24 mouse cellular contexts compared by ENCODE assay signal in genomic region chr16:88744750-88745340, GRCm38 (mm10). TPM values are rescaled to one million over a fixed set of nuclear protein-coding genes. Genes with fewer than 3 reads are reported as not detected.
DNase-seq lines count a peak whose midpoint lies in the region; ATAC-seq and TF ChIP-seq lines count a peak whose summit lies in the region.
"Had no signal": no experiment of that assay in that cellular context is flagged by ENCODE, and none has a peak within 500 bp of the region (broad histone marks: within the 10 kb centered on the region; RNA-seq: fewer than 3 reads in every experiment).

No protein-coding gene starts in this region.

- no peaks in the 10 kb centered on the region for H3K27me3 ChIP-seq in forebrain, embryonic 14.5 days (replicated peaks; ENCODE audit: control insufficient read depth, insufficient read depth, low read length)
- H3K27me3 ChIP-seq in forebrain, embryonic 16.5 days (replicated peaks; ENCODE audit: control insufficient read depth, insufficient read depth, low read length): no peaks in the 10 kb centered on the region
- no peaks in the 10 kb centered on the region for H3K27me3 ChIP-seq in liver, adult 2 months (ENCODE audit: control insufficient read depth, insufficient read depth, low read length)
- H3K27me3 ChIP-seq in liver, embryonic 11.5 days (replicated peaks; ENCODE audit: control insufficient read depth, insufficient read depth, low read length): no peaks in the 10 kb centered on the region
- H3K27me3 ChIP-seq: neural tube, embryonic 13.5 days had no signal

- H3K9ac ChIP-seq in forebrain, embryonic 14.5 days (ENCODE audit: low read length): no peak overlapping the region
- H3K9ac ChIP-seq in forebrain, embryonic 16.5 days (replicated peaks; ENCODE audit: low read depth, low read length): no peak overlapping the region
- H3K9ac ChIP-seq in liver, adult 2 months (ENCODE audit: low read depth, low read length): no peak overlapping the region
- H3K9ac ChIP-seq in liver, embryonic 11.5 days (ENCODE audit: low read depth, low read length): no peak overlapping the region
- H3K9ac ChIP-seq: hindbrain, embryonic 14.5 days; neural tube, embryonic 13.5 days had no signal

- WGBS in forebrain, embryonic 14.5 days: 83% methylated on average over 4 of the region's 4 CpGs
- WGBS in forebrain, embryonic 16.5 days: 74% methylated on average over 4 of the region's 4 CpGs
- WGBS in liver, adult 2 months: 76% methylated on average over 4 of the region's 4 CpGs
- WGBS in liver, embryonic 11.5 days: 72% methylated on average over 4 of the region's 4 CpGs

- H3K4me3 ChIP-seq in forebrain, embryonic 14.5 days (ENCODE audit: low read depth, low read length): no peak overlapping the region
- no peak overlapping the region for H3K4me3 ChIP-seq in forebrain, embryonic 16.5 days (replicated peaks; ENCODE audit: low read length)
- no peak overlapping the region for H3K4me3 ChIP-seq in liver, adult 2 months (ENCODE audit: insufficient read depth, low read depth, low read length)
- no peak overlapping the region for H3K4me3 ChIP-seq in liver, embryonic 11.5 days (ENCODE audit: low read depth, low read length)
- H3K4me3 ChIP-seq: forebrain, embryonic 10.5 days; neural tube, embryonic 13.5 days had no signal

- no peaks in the 10 kb centered on the region for H3K4me1 ChIP-seq in forebrain, embryonic 14.5 days (ENCODE audit: control insufficient read depth, insufficient read depth, low read length)
- no peaks in the 10 kb centered on the region for H3K4me1 ChIP-seq in forebrain, embryonic 16.5 days (replicated peaks; ENCODE audit: control insufficient read depth, insufficient read depth, low read length)
- H3K4me1 ChIP-seq in liver, adult 2 months (ENCODE audit: control insufficient read depth, insufficient read depth, low read length): no peaks in the 10 kb centered on the region
- no peaks in the 10 kb centered on the region for H3K4me1 ChIP-seq in liver, embryonic 11.5 days (replicated peaks; ENCODE audit: control insufficient read depth, insufficient read depth, low read length)
- H3K4me1 ChIP-seq: forebrain, embryonic 10.5 days; neural tube, embryonic 13.5 days had no signal

- H3K4me2 ChIP-seq in forebrain, embryonic 14.5 days (ENCODE audit: low read length): no peak overlapping the region
- no peak overlapping the region for H3K4me2 ChIP-seq in forebrain, embryonic 16.5 days (ENCODE audit: low read length)
- H3K4me2 ChIP-seq in liver, embryonic 11.5 days: no peak overlapping the region
- H3K4me2 ChIP-seq: hindbrain, embryonic 14.5 days; neural tube, embryonic 13.5 days had no signal

- TF ChIP-seq CTCF in liver, adult 2 months (IDR thresholded peaks at IDR 0.05; ENCODE audit: low read depth, low read length): no peak

- H3K79me2 ChIP-seq in liver, adult 2 months (ENCODE audit: control insufficient read depth, insufficient read depth, low read length): no peaks in the 10 kb centered on the region

- intact Hi-C loops in heart, postnatal 36 days (cut with DNase I): no loop called here

- no peak for ATAC-seq in forebrain, embryonic 14.5 days
- ATAC-seq in forebrain, embryonic 16.5 days: no peak
- no peak for ATAC-seq in liver, embryonic 11.5 days (replicated peaks; ENCODE audit: low FRiP score)

- no peak for TF ChIP-seq POLR2A in liver, adult 2 months (IDR thresholded peaks at IDR 0.05; ENCODE audit: extremely low read depth, insufficient read depth, low read length)

- H3K36me3 ChIP-seq in forebrain, embryonic 14.5 days (ENCODE audit: control insufficient read depth, insufficient read depth, low read length): no peaks in the 10 kb centered on the region
- H3K36me3 ChIP-seq in forebrain, embryonic 16.5 days (ENCODE audit: control insufficient read depth, insufficient read depth): no peaks in the 10 kb centered on the region
- no peaks in the 10 kb centered on the region for H3K36me3 ChIP-seq in liver, adult 2 months (ENCODE audit: control insufficient read depth, insufficient read depth, low read length)
- no peaks in the 10 kb centered on the region for H3K36me3 ChIP-seq in liver, embryonic 11.5 days (ENCODE audit: control insufficient read depth, insufficient read depth, low read length)
- H3K36me3 ChIP-seq: forebrain, embryonic 10.5 days; neural tube, embryonic 13.5 days had no signal

- peak; percentile 13 for DNase-seq in forebrain, embryonic 14.5 days (ENCODE audit: low spot score)
- peak; percentile 9 for DNase-seq in liver, adult 2 months (ENCODE audit: extremely low read depth, low read depth, low spot score)
- DNase-seq in liver, embryonic 11.5 days (ENCODE audit: low spot score): no peak
- peak; percentile 5 for DNase-seq in brain, adult 2 months (ENCODE audit: low read depth, low spot score)
- DNase-seq in lung, postnatal 36 days: peak; percentile 64
- DNase-seq in embryo, embryonic 9.5 days (ENCODE audit: extremely low spot score): no peak
- no peak for DNase-seq in heart, postnatal 36 days
- DNase-seq: adrenal gland, postnatal 14 days; cerebellum, postnatal 25 days; kidney, adult 9 months had no signal

- H3K9me3 ChIP-seq in forebrain, embryonic 14.5 days (replicated peaks; ENCODE audit: control insufficient read depth, low read length): no peaks in the 10 kb centered on the region
- H3K9me3 ChIP-seq in forebrain, embryonic 16.5 days (ENCODE audit: control insufficient read depth, low read length): no peaks in the 10 kb centered on the region
- no peaks in the 10 kb centered on the region for H3K9me3 ChIP-seq in liver, embryonic 11.5 days (ENCODE audit: control insufficient read depth, low read length)
- H3K9me3 ChIP-seq: forebrain, embryonic 10.5 days; neural tube, embryonic 13.5 days had no signal

- H3K27ac ChIP-seq in forebrain, embryonic 14.5 days (ENCODE audit: low read depth, low read length): no peak overlapping the region
- H3K27ac ChIP-seq in forebrain, embryonic 16.5 days (ENCODE audit: low read length): no peak overlapping the region
- H3K27ac ChIP-seq in liver, adult 2 months (replicated peaks; ENCODE audit: insufficient read depth, low read depth, low read length): no peak overlapping the region
- H3K27ac ChIP-seq in liver, embryonic 11.5 days (ENCODE audit: low read depth, low read length): no peak overlapping the region
- H3K27ac ChIP-seq: forebrain, embryonic 10.5 days; hindbrain, embryonic 14.5 days; neural tube, embryonic 13.5 days had no signal

RNA-seq across cellular contexts. Expression of gene Krtap13, which starts 6.6 kb away (rescaled TPM):
- polyA plus RNA-seq in forebrain, embryonic 14.5 days (2014; fragmentation: Nextera tagmentation; extraction: Ambion mirVana): not detected in 2 replicates
- polyA plus RNA-seq in forebrain, embryonic 16.5 days (2015; fragmentation: Nextera tagmentation; extraction: Ambion mirVana): not detected in 2 replicates
- total RNA-seq in liver, adult 2 months (2014; rRNA removed): not detected in 2 replicates
- not detected in 2 replicates for polyA plus RNA-seq in liver, adult 2 months (2012; rRNA removed)
- polyA plus RNA-seq in liver, embryonic 11.5 days (2014; fragmentation: Nextera tagmentation; extraction: Ambion mirVana): not detected in 2 replicates
- total RNA-seq in heart, postnatal 36 days (2021): not detected
- total RNA-seq: adrenal gland, postnatal 14 days; granulocyte monocyte progenitor cell, adult 5-6 weeks; layer of hippocampus, adult 8-10 months; left cerebral cortex, postnatal 10 days; monocyte, adult 5-6 weeks had no signal
- polyA plus RNA-seq: C2C12; embryonic facial prominence, embryonic 11.5 days; forebrain, embryonic 10.5 days; heart, embryonic 16.5 days; hindbrain, embryonic 14.5 days; limb, embryonic 14.5 days; lung, embryonic 16.5 days; neural tube, embryonic 13.5 days; stomach, embryonic 14.5 days had no signal

RNA-seq across cellular contexts. Expression of gene 2310034C09Rik, which starts 13.8 kb away (rescaled TPM):
- polyA plus RNA-seq in forebrain, embryonic 14.5 days (2014; fragmentation: Nextera tagmentation; extraction: Ambion mirVana): not detected in 2 replicates
- 0.45 TPM in 1 of 2 replicates, not detected in the other for polyA plus RNA-seq in forebrain, embryonic 16.5 days (2015; fragmentation: Nextera tagmentation; extraction: Ambion mirVana)
- total RNA-seq in liver, adult 2 months (2014; rRNA removed): not detected in 2 replicates
- polyA plus RNA-seq in liver, adult 2 months (2012; rRNA removed): not detected in 2 replicates
- polyA plus RNA-seq in liver, embryonic 11.5 days (2014; fragmentation: Nextera tagmentation; extraction: Ambion mirVana): not detected in 2 replicates
- total RNA-seq in heart, postnatal 36 days (2021): not detected
- total RNA-seq: adrenal gland, postnatal 14 days; granulocyte monocyte progenitor cell, adult 5-6 weeks; layer of hippocampus, adult 8-10 months; left cerebral cortex, postnatal 10 days; monocyte, adult 5-6 weeks had no signal
- polyA plus RNA-seq: C2C12; embryonic facial prominence, embryonic 11.5 days; forebrain, embryonic 10.5 days; hindbrain, embryonic 14.5 days; limb, embryonic 14.5 days; lung, embryonic 16.5 days; neural tube, embryonic 13.5 days; stomach, embryonic 14.5 days had no signal

RNA-seq across cellular contexts. Expression of gene Krtap13-1, which starts 16.2 kb away (rescaled TPM):
- not detected in 2 replicates for polyA plus RNA-seq in forebrain, embryonic 14.5 days (2014; fragmentation: Nextera tagmentation; extraction: Ambion mirVana)
- not detected in 2 replicates for polyA plus RNA-seq in forebrain, embryonic 16.5 days (2015; fragmentation: Nextera tagmentation; extraction: Ambion mirVana)
- total RNA-seq in liver, adult 2 months (2014; rRNA removed): not detected in 2 replicates
- not detected in 2 replicates for polyA plus RNA-seq in liver, adult 2 months (2012; rRNA removed)
- not detected in 2 replicates for polyA plus RNA-seq in liver, embryonic 11.5 days (2014; fragmentation: Nextera tagmentation; extraction: Ambion mirVana)
- not detected for total RNA-seq in heart, postnatal 36 days (2021)
- total RNA-seq: adrenal gland, postnatal 14 days; granulocyte monocyte progenitor cell, adult 5-6 weeks; layer of hippocampus, adult 8-10 months; left cerebral cortex, postnatal 10 days; monocyte, adult 5-6 weeks had no signal
- polyA plus RNA-seq: C2C12; embryonic facial prominence, embryonic 11.5 days; forebrain, embryonic 10.5 days; heart, embryonic 16.5 days; hindbrain, embryonic 14.5 days; limb, embryonic 14.5 days; lung, embryonic 16.5 days; neural tube, embryonic 13.5 days; stomach, embryonic 14.5 days had no signal

RNA-seq across cellular contexts. Expression of gene 2310057N15Rik, which starts 29.2 kb away (rescaled TPM):
- not detected in 2 replicates for polyA plus RNA-seq in forebrain, embryonic 14.5 days (2014; fragmentation: Nextera tagmentation; extraction: Ambion mirVana)
- polyA plus RNA-seq in forebrain, embryonic 16.5 days (2015; fragmentation: Nextera tagmentation; extraction: Ambion mirVana): not detected in 2 replicates
- not detected in 2 replicates for total RNA-seq in liver, adult 2 months (2014; rRNA removed)
- polyA plus RNA-seq in liver, adult 2 months (2012; rRNA removed): not detected in 2 replicates
- not detected in 2 replicates for polyA plus RNA-seq in liver, embryonic 11.5 days (2014; fragmentation: Nextera tagmentation; extraction: Ambion mirVana)
- total RNA-seq in heart, postnatal 36 days (2021): not detected
- total RNA-seq: adrenal gland, postnatal 14 days; granulocyte monocyte progenitor cell, adult 5-6 weeks; layer of hippocampus, adult 8-10 months; left cerebral cortex, postnatal 10 days; monocyte, adult 5-6 weeks had no signal
- polyA plus RNA-seq: C2C12; embryonic facial prominence, embryonic 11.5 days; forebrain, embryonic 10.5 days; heart, embryonic 16.5 days; hindbrain, embryonic 14.5 days; limb, embryonic 14.5 days; lung, embryonic 16.5 days; neural tube, embryonic 13.5 days; stomach, embryonic 14.5 days had no signal

RNA-seq across cellular contexts. Expression of gene Gm5965, which starts 32.9 kb away (rescaled TPM):
- not detected in 2 replicates for polyA plus RNA-seq in forebrain, embryonic 14.5 days (2014; fragmentation: Nextera tagmentation; extraction: Ambion mirVana)
- not detected in 2 replicates for polyA plus RNA-seq in forebrain, embryonic 16.5 days (2015; fragmentation: Nextera tagmentation; extraction: Ambion mirVana)
- total RNA-seq in liver, adult 2 months (2014; rRNA removed): not detected in 2 replicates
- polyA plus RNA-seq in liver, adult 2 months (2012; rRNA removed): not detected in 2 replicates
- polyA plus RNA-seq in liver, embryonic 11.5 days (2014; fragmentation: Nextera tagmentation; extraction: Ambion mirVana): not detected in 2 replicates
- not detected for total RNA-seq in heart, postnatal 36 days (2021)
- total RNA-seq: adrenal gland, postnatal 14 days; granulocyte monocyte progenitor cell, adult 5-6 weeks; layer of hippocampus, adult 8-10 months; left cerebral cortex, postnatal 10 days; monocyte, adult 5-6 weeks had no signal
- polyA plus RNA-seq: C2C12; embryonic facial prominence, embryonic 11.5 days; forebrain, embryonic 10.5 days; heart, embryonic 16.5 days; hindbrain, embryonic 14.5 days; limb, embryonic 14.5 days; lung, embryonic 16.5 days; neural tube, embryonic 13.5 days; stomach, embryonic 14.5 days had no signal

Comparison
In these comparisons a context has a peak if more than half of its experiments do, and no peak if none do; other contexts are left out.
1. DNase-seq: peak in forebrain, embryonic 14.5 days (single experiment), liver, adult 2 months (single experiment), brain, adult 2 months (single experiment) and lung, postnatal 36 days (single experiment); none in liver, embryonic 11.5 days (single experiment), embryo, embryonic 9.5 days (single experiment) and heart, postnatal 36 days (0 of 2).